Mouse (Mus musculus): ENCODE data around the gene Prkd2.

Gene Prkd2

DNA sequence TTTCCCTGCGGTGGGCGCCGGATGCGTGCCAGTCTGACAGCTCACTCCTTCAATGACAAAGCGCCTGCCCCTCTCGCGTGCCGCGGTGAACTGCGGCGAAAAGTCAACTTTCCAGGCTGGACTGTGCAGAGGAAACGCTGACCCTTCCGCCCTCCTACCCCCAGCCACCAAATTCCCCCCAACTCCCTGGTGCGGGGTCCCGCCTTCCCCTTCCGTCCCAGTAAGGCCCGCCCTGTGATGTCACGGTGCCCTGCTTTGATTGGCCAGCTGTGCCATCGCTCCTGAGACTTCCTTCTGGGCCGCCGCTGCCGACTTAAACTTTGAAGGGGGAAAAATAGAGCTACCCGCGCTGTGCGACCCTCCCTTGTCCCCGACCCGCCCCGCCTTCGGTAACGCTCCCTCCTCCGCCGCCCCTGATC, at the start of gene Prkd2:
TSS of gene Prkd2 (plus strand) at position 258 of the 419 bp plus-strand sequence.
- peak; percentile 86 for DNase-seq (ENCODE audit: low spot score)

DNA sequence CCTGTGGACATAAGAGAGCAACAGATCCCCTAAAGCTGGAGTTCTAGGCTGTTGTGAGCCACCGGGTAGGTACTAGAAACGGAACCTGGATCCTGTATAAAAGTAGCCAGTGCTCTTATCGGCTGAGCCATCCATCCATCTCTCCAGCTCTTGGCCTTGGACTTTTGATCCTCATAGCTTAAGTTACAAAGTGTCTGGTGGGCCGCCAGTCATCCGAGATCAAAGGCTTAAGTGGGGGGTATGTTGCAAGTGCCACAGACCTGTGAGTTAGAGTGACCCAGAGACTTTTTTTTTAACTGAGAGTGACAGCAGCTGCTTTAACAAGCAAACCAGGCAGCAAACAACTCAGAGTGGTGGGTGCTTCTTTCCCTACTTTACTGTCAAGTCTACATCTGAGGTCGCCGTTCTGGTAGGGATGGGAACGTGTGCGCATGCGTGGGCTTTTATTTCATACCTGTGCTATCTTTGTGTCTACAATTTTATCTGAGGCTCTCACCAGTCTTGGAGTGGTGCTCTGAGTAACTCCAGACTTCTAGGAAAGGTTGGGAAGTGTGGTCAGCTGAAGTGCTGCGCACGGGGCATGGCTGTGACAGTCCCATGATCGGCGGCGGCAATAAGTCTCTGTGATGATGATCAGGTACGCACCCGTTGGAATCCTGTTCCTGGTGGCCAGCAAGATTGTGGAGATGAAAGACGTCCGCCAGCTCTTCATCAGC, 49.5 kb upstream of the Prkd2 start:
- DNase-seq (ENCODE audit: low spot score): no peak

DNA sequence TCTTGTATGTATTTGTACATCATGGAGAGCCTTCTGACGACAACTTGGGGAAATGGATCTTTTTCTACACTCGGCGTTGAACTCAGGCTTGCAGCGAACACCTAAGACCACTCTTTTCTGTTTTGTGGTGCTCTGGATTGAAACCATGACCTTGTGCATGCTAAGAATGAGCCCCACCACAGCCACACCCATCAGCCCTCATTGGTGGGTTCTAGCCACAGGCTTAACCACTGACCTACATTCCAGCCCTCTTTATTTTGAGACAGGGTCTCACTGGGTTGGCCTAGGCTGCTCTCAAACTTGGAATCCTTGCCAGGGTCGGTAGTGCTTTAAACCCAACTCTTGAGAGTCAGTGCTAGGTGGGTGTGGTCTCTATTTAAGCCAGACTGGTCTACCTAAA, 47.8 kb upstream of the Prkd2 start:
- no peak for DNase-seq (ENCODE audit: low spot score)

DNA sequence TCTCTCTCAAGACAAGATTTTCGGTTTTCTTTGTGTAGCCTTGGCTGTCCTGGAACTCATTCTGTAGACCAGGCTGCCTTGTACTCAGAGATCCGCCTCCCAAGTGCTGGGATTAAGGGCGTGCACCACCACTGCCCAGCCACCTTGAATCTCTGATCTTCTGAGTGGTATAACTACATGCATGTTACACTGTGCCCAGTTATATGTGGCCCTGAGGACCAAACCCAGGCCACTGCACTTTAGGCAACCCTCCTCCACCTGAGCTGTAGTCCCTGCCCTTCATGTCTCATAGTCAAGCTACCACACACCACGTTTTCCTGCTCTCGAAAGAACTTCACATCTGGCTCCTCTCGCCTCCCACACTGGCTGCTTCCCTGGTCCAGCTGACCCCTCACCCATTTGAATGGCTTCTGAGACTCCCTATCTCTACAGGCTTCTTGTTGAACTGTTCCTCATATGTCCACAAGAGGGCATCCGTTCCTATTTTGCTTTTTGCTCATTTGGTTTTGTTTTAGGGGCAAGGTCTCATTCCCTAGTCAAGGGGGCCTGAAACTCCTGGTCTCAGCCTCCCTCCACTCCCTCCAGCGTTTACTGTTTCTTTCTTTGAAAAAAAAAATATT, 38.2 kb upstream of the Prkd2 start:
- no peak for DNase-seq (ENCODE audit: low spot score)

DNA sequence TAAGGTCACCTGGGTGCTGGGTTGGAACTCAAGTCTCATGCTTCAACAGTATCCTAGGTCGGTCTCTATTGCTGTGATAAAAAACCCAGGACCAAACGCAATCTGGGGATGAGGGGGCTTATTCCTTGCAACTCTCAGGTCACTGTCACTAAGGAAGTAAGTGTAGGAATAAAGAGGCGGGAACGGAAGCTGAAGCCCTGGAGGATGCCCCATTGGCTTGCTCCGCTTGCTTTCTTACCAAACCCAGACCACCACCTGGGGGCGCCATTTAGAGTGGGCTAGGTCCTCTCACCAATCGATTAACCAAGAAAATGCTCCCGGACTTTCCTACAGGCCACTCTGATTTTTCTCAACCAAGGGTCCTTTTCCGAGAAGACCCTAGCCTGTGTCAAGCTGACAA, 34.8 kb upstream of the Prkd2 start:
- no peak for DNase-seq (ENCODE audit: low spot score)

DNA sequence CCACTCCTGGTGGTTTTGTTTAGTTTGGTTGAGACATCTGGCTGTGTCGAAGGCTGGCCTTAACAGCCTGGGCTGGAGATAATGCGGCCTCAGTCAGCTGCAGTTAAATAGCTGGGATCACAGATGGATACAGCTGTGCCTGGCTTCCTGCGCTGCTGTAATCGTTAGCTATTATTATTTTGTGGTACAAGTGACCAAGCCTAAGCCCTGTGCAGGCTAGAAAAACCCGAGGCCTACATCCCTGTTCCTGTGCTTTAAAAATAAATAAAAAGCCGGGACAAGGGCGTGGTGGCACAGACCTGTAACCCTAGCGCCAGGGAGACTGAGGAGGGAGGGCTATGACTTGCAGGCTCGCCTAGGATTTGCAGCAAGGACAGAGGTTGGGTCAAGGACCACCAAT, 34.1 kb upstream of the Prkd2 start:
- no peak for DNase-seq (ENCODE audit: low spot score)

DNA sequence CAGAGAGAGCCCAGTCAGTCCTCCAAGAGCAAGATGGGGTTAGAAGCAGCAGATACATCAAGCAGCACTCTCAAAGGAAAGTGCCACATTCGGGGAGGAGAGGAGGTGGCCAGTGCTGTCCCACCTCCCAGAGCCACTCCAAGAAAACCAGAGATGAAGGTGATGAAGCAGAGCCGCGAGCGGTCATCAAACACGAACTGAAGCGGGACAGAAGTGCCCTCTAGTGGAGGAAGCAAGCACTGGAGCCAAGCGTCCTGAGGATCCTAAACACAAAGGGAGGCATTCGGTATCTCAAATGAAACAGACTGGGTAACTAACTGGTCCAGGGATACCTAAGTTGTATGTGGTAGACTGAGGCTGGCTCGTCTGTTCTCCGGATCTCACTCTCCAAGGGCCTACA, 33.0 kb upstream of the Prkd2 start:
- peak; percentile 61 for DNase-seq (ENCODE audit: low spot score)

DNA sequence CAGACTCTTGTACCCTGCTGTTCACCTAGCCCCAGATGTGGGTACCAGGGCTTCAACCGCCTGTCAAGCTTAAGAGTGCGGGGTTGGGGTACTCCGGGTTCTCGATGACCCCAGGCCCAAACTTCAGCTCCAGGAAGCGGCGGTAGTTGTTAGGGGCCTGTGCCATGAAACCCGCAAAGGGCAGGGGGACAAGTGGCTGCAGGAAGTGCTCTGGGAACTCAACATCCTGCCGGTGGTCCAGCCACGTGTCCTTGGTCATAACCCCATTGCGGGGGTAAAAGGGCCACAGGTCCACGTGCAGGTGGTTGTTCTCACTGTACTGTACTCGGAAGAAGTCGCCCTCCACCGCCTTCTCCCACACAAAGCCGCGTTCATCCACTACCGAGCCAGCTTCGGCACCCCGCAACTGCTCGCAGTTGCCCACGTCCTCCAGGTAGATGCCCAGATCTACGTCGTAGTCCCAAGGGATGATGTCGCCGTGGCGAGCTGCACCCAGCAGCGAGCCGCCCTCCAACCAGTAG, 32.2 kb upstream of the Prkd2 start:
- no peak for DNase-seq (ENCODE audit: low spot score)

DNA sequence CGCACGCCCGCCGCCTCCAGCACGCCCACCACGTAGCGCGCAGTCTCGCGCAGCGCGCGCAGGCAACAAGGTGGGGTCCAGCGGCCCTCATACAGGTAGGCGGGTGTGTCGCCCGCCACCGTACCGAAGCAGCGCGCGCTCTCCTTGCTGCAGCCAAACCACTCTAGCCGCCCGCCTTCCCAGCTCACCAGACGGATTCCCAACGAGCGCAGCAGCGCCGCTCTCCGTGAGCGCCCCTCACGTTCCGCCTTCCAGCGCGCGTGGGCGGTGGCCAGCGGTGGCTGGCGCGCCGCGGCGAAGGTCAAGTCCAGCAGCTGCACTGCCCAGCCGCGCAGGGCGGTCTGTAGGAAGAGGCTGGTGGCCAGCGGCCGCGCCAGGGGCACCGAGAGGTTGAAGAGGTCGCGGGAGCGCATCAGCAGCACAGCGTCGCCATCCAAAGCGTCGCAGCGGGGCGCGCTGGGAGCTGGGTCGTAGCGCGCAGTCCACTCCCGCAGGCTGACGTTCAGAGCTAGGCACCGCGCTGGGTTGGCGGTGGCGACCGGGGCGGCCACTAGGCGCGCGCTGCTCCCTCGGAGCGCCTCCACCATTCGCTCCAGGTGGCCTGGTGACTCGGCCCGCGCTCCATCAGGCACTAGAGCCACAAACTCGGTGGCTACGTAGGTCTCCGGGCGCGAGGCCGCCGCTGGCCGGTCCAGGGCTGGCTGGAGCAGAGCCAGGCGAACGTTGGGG, 31.6 kb upstream of the Prkd2 start:
- DNase-seq (ENCODE audit: low spot score): peak; percentile 18

DNA sequence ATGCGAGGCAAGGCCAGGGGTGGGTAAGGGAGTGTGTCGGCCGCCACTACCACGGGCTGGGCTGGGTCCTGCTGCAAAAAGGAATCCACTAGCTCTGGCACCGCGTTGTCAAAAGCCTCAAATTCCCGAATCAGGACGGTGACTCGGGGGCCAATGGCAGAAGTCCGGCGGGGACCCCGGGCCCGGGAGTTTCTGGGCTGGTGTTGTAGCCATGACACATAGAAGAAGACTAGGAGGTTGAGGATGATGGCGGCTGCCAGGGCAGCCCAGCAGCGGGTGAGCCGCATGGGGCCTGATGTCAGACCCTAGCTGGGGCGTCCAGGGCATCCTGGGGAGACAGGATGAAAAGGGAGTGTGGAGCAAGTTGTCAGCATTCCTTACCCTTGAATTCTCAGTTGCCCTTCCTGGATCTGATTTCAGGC, 31.0 kb upstream of the Prkd2 start:
- no peak for DNase-seq (ENCODE audit: low spot score)

DNA sequence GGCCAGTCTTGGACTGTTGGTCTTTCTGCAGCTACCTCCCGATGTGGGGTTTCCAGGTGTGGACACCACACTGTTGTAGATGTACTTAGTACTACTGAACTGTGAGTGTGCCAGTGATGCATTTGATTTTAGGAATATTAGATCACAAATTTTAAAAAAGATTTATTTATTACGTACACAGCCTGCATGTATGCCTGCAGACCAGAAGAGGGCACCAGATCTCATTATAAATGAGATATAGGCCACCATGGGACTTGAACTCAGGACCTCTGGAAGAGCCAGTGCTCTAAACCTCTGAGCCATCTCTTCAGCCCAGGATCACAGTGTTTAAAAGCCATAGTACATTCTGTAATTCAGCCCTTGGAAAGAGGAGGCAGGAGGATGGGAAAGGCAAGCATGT, 30.2 kb upstream of the Prkd2 start:
- DNase-seq (ENCODE audit: low spot score): no peak

DNA sequence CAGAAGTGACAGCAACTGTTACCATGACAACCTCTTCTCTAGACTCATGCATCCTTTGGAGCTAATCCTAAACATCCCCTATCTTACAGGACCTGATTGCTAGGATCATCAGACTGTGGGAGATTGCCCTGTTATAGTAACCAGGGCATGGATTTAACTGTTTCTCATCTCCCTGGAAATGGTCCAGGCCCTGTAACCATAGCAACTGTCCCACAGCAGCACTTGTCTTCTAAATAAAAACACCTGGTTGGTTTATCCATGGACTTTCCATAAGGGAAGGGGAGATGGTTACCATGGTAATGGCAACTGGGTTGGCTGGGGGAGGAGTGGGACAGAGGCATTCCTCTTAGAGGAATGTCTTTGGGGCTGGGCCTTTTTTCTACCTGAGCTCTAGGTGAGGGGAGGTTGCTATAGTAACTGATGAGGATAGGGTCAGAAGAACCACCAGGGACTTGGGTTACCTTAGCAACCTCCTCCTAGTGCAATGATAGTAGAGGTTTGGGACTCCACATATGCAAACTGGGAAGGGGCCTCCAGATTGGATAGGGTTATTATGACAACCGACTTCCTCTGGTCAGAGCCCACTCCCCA, 27.3 kb upstream of the Prkd2 start, which contains the start of gene Strn4:
TSS of gene Strn4 (plus strand) at position 539 of the 591 bp plus-strand sequence.
- no peak for DNase-seq (ENCODE audit: low spot score)

DNA sequence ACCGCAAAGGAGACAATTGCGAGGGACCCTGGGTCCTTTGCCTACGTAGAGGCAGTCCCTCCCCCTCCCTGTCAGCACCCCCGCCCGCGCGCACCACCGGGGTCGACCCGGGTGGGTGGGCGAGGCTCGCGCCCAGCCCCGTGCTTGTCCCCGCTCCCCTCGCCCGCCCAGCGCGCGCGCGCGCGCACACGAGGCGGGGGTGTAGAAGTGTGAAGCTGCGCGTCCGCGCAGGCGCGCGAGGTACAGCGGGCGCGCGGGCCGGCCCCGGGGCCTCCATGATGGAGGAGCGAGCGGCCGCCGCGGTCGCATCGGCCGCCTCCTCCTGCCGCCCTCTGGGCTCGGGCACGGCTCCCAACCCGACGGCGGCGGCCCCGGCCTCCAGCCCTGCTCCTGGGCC, 26.6 kb upstream of the Prkd2 start:
- peak; percentile 68 for DNase-seq (ENCODE audit: low spot score)

DNA sequence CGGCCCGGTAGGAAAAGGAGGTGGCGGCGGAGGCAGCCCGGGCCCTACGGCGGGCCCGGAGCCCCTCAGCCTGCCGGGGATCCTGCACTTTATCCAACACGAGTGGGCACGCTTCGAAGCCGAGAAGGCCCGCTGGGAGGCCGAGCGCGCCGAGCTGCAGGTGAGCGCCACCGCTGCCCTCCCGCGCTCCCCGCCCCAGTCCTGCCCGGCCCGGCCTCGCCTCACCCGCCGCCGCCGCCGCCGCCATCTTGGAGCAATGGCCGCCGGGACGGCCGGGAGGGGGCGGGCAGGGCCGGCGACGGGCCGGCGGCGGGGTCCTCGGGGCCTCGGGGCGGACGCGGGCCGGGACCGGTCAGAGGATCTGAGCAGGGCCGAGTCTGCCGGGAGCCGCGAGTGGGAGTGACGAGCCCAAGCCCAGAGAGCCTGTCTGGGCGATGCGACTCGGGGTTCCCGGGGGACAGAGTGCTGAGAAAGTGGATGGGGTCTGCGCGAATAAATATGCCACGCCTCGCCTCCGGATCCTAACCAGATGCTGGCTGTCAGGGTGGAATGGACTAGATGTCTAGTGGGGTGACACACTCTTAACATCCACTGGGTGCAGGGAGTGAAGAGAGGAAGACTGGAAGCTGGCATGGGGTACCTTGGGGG, 26.1 kb upstream of the Prkd2 start, which contains the start of gene Fkrp:
TSS of gene Fkrp (minus strand) at position 258 of the 648 bp plus-strand sequence.
- DNase-seq (ENCODE audit: low spot score): peak; percentile 48

DNA sequence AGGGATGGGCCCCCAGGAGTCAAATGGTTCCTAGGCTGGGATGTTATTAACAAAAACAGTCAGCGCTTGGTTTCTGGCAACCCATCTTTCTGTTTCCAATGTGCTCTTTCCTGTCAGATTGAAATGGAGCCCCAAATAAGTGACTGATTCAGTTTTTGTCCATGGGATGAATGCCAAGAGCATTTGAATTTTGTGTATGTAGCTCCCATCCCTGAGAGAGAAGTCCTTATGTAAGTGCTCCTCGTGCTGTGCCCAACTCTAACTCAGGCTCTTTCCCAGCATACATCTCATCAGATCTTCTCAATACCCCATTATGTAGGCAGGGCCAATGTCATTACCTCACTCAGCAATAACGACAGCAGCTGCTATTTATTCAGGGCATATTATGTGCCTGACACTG, 25.0 kb upstream of the Prkd2 start:
- no peak for DNase-seq (ENCODE audit: low spot score)

DNA sequence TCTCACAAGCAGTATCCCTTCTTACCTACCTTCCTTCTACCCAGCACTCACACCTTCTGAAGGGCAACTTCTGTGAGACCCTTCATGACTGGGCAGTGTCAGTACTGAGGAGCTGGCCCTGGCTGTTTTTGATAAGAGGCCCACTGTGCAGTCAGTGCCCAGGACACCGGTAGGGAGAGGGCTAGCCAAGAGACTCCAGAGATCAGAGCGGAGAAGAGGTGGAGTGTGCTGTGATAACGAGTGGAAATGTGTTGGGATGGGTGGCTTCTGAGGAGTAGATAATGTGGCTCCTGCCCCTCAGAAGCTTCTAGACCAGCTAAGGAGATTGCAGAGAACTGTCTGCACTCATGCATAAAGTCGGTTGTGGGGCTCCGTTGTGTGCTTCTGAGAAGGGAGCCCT, 22.9 kb upstream of the Prkd2 start:
- DNase-seq (ENCODE audit: low spot score): no peak

DNA sequence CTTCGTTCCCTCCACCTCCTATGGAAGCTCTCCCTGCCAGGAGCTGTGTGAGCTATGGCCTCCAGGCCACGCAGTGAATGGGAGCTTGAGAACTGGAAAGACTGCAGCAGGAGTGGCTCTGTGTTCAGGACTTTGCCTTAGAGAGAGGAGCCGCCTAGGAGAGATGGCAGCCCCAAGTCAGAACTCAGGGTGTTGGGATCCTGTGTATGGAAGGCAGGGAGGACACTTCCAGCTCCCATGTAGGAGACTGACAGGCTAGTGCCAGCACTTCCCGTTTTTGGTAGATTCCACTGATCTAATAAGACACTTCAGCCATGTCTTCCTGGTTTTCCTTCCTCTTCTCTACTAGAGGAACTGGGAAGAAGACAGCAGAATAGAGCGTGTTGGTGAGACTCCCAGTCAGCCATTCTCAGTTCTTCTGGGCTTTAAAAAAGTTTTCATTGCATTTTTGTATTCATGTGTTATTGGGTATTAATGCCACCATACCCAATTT, 22.4 kb upstream of the Prkd2 start:
- no peak for DNase-seq (ENCODE audit: low spot score)

DNA sequence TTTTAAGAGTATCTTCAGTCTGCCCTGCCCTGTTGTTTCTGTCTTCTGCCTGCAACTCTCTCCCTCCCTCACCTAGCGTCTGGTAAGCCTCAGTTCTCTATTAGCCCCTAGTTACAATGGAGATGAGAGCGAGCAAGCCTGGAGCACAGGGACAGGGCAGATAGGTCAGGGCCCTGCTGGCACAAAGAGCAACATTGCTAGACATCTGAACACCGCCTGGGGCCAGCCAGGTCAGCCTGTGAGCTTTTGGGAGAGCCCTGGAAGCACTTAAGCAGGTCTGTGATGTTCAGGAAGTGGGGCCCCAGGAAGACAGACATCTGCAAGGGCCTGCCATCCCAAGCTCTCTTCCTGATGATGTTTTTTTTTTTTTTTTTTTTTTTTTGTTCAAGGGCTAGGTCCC, 21.6 kb upstream of the Prkd2 start:
- no peak for DNase-seq (ENCODE audit: low spot score)

DNA sequence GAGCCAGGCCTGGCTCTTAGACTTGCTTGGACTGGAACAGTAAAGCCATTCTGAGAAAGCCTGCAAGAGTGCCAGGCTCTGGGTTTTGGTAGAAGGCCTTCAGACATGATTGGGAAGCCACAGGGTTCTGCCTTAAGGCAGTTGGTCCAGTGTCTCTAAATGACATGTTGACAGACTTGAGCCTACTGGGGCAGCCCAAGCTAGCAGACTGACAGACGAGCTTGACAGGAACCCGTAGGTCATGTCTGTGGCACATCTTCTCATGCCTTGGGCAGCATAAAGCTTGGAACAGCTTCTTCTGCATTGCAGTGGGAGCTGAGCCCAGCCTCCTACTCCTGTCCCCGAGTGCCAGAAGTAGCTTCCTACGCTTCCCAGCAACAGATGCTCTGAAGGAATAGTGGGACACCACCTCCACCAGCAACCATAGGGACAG, 21.0 kb upstream of the Prkd2 start:
- no peak for DNase-seq (ENCODE audit: low spot score)

DNA sequence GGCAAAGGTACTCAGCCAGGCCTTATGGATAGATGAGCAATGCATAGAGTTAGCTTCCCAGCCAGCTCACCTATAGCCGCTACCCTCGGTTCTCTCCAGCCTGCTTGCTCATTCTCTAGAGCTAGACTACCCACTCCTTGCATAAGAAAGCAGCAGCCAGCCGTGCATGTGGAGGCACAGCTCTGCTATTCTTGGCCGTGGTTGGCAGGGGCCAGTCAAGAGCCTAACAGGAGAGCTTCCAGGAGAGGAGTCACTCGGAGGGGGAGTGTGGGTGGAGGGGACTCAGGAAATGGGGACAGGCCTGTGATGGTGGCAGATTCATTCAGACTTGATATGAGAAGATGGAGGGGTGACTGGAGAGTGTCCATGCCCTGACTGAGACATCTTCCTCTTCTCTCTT, 19.0 kb upstream of the Prkd2 start:
- no peak for DNase-seq (ENCODE audit: low spot score)

DNA sequence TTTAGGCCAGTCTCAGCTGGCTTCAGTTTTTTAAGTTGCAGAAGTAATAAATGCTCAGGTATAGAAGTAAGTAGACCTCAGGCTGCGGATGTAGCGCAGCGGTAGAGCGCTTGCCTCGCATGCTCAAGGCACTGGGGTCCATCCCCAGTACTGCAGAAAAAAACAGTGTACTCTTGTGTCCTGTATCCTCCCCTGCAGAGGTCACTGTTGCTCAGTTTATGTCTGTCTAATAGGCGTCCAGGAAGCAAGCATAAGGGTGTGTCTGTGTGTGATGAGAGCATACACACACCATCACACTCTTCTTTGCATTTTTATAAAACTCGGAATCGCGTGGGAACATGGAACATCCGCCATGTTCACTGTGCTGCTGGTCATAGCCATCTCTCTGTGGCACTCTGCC, 16.9 kb upstream of the Prkd2 start:
- DNase-seq (ENCODE audit: low spot score): no peak

DNA sequence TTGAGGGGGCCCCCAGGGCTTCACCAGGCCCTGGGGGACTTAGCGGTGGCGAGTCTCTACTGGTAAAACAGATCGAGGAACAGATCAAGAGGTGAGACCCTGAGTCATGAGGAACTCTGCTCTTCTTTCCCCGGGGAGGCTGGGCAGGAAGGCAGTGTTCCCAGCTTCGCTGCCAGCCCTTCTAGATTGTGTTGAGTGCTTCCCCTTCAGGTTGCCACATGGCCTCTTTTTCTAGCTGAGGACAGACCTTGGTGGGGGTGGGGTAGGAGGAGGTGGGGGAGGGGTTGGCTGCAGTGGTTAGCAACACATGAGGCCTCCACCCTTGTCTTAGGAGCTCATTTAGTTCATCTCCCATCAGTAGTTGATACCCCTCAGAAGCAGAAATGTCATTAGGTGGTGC, 16.1 kb upstream of the Prkd2 start:
- no peak for DNase-seq (ENCODE audit: low spot score)

Data from ovary, postnatal 14 days (tissue).